Mouse (Mus musculus) hindbrain, embryonic 15.5 days (tissue): Measurements from ENCODE around the gene Hist1h1c. TPM values are rescaled to one million over a fixed set of nuclear protein-coding genes. Genes with fewer than 3 reads are reported as not detected.
"Not testable (repeated sequence)": the region's sequence is repeated elsewhere in the genome, so short reads cannot be mapped to it uniquely, and the experiment has no call there.

Experiments used
- ATAC-seq: fragments of 200-750 bp; cut with Nextera tagmentation; 2 replicates; pipeline ENCODE4 v1.8.0; 2017; ENCODE audit warnings: low read depth, moderate number of reproducible peaks, moderate TSS enrichment; ENCODE audit not compliant: low FRiP score
- H3K27ac ChIP-seq: fragments of 300-500 bp; sonication (generic); replicated peaks from 2 replicates; pipeline ENCODE4 v1.5.1; 2015; ENCODE audit warnings: mild to moderate bottlenecking, inconsistent platforms
- H3K27me3 ChIP-seq: fragments of 300-500 bp; sonication (generic); 2 replicates; pipeline ENCODE4 v1.6.1; 2015; ENCODE audit warnings: control low read depth, inconsistent platforms
- H3K36me3 ChIP-seq: fragments of 300-500 bp; sonication (generic); 2 replicates; pipeline ENCODE4 v1.6.1; 2015; ENCODE audit warnings: control low read depth, inconsistent platforms
- H3K4me1 ChIP-seq: fragments of 300-500 bp; sonication (generic); replicated peaks from 2 replicates; pipeline ENCODE4 v1.6.1; 2015; ENCODE audit warnings: control low read depth, inconsistent platforms
- H3K4me2 ChIP-seq: fragments of 300-500 bp; sonication (generic); 2 replicates; pipeline ENCODE4 v1.6.1; 2015; ENCODE audit warnings: moderate library complexity, mild to moderate bottlenecking, inconsistent platforms
- H3K4me3 ChIP-seq: fragments of 300-500 bp; sonication (generic); 2 replicates; pipeline ENCODE4 v1.5.1; 2015; ENCODE audit warnings: mild to moderate bottlenecking, inconsistent platforms
- H3K9ac ChIP-seq: fragments of 300-500 bp; sonication (generic); 2 replicates; pipeline ENCODE4 v1.6.1; 2015; ENCODE audit warnings: inconsistent platforms
- H3K9me3 ChIP-seq: fragments of 300-500 bp; sonication (generic); 2 replicates; pipeline ENCODE4 v1.6.1; 2016; ENCODE audit warnings: control low read depth, inconsistent platforms
- WGBS: fragments of 180-500 bp; shearing (Covaris S2); methylation state at CpG from one replicate; pipeline ENCODE4 v1.1.7; 2015; 5-methylcytosine and 5-hydroxymethylcytosine counted together
- polyA plus RNA-seq: library from polyadenylated mRNA; unstranded; fragments of >200 nt; fragmentation: Nextera tagmentation; extraction: Ambion mirVana; gene quantifications from 2 replicates; pipeline ENCODE4 v1.2.1, GENCODE M21; 2015

Hist1h1c gene
- polyA plus RNA-seq, 1 experiment from 2014 or later, result 7.7 TPM

GRCm38 (mm10) chr13:23760240-23760971 lies 21.8 kb downstream of the Hist1h1c start:
- ATAC-seq, result peak; percentile 21; the same call in 1 of the 2 replicates
- Histone ChIP-seq H3K4me3 (peak overlapping the region; percentile 56), H3K4me1 (peaks cover 37% of the 10 kb centered on the region), H3K9me3 (no peaks in the 10 kb centered on the region), H3K27me3 (no peaks in the 10 kb centered on the region), H3K36me3 (no peaks in the 10 kb centered on the region), H3K4me2 (peak overlapping the region; percentile 87), H3K27ac (peak overlapping the region; percentile 87), H3K9ac (peak overlapping the region; percentile 50)
- 2% methylated on average over 22 of the region's 27 CpGs for WGBS

- ATAC-seq, result peak; percentile 84
- H3K36me3 ChIP-seq, result no peaks in the 10 kb centered on the region
- H3K4me3 ChIP-seq, result peak within 1 kb of the TSS; percentile 56
- H3K9ac ChIP-seq, result peak within 1 kb of the TSS; percentile 50
- WGBS, result under 1% methylated on average over 68 of the region's 72 CpGs
- peaks cover 37% of the 10 kb centered on the region for H3K4me1 ChIP-seq
- H3K27ac ChIP-seq, result peak within 1 kb of the TSS; percentile 87
- peak within 1 kb of the TSS; percentile 87 for H3K4me2 ChIP-seq
- no peaks in the 10 kb centered on the region for H3K27me3 ChIP-seq
- H3K9me3 ChIP-seq, result no peaks in the 10 kb centered on the region
Observed at GRCm38 (mm10) chr13:23760972-23761864, 22.6 kb downstream of the Hist1h1c start, which contains the start of gene Hist1h4a. Gene Hist1h4a, minus strand, starts transcription at chr13:23761230.

- WGBS, result under 1% methylated on average over 36 of the region's 52 CpGs
- H3K4me1 ChIP-seq, result peaks cover 36% of the 10 kb centered on the region
- peak within 1 kb of the TSS; percentile 56 for H3K4me3 ChIP-seq
- not testable (repeated sequence) for H3K36me3 ChIP-seq, H3K9me3 ChIP-seq, H3K27me3 ChIP-seq
- H3K4me2 ChIP-seq, result peak within 1 kb of the TSS; percentile 87
- peak within 1 kb of the TSS; percentile 87 for H3K27ac ChIP-seq
- peak; percentile 72 for ATAC-seq
- peak within 1 kb of the TSS; percentile 35 for H3K9ac ChIP-seq
Observed at GRCm38 (mm10) chr13:23761871-23762821, 23.5 kb downstream of the Hist1h1c start, which contains the start of gene Hist1h3a. Gene Hist1h3a, minus strand, starts transcription at chr13:23762386.

GRCm38 (mm10) chr13:23763242-23763585 lies 24.6 kb downstream of the Hist1h1c start:
- Histone ChIP-seq H3K36me3 (no peaks in the 10 kb centered on the region), H3K9me3 (no peaks in the 10 kb centered on the region), H3K27ac (peak overlapping the region; percentile 87), H3K4me2 (peak overlapping the region; percentile 87), H3K9ac (no peak overlapping the region), H3K4me3 (peak overlapping the region; percentile 56), H3K27me3 (no peaks in the 10 kb centered on the region), H3K4me1 (peaks cover 31% of the 10 kb centered on the region)
- ATAC-seq, result no peak
- WGBS, result under 1% methylated on average over 10 of the region's 10 CpGs

- Histone ChIP-seq H3K9ac (peak within 1 kb of the TSS; percentile 61), H3K9me3 (no peaks in the 10 kb centered on the region), H3K4me3 (peak within 1 kb of the TSS; percentile 56), H3K27ac (peak within 1 kb of the TSS; percentile 87), H3K4me2 (peak within 1 kb of the TSS; percentile 87), H3K27me3 (no peaks in the 10 kb centered on the region), H3K4me1 (peaks cover 31% of the 10 kb centered on the region), H3K36me3 (no peaks in the 10 kb centered on the region)
- ATAC-seq, result peak; percentile 82
- 3% methylated on average over 34 of the region's 34 CpGs for WGBS
Observed at GRCm38 (mm10) chr13:23763586-23764323, 25.1 kb downstream of the Hist1h1c start, which contains the start of gene Hist1h1a. Gene Hist1h1a, plus strand, starts transcription at chr13:23763666.

GRCm38 (mm10) chr13:23764324-23765171 lies 25.9 kb downstream of the Hist1h1c start:
- Histone ChIP-seq H3K4me2 (peak overlapping the region; percentile 87), H3K27me3 (no peaks in the 10 kb centered on the region), H3K4me3 (peak overlapping the region; percentile 56), H3K4me1 (peaks cover 31% of the 10 kb centered on the region), H3K9me3 (no peaks in the 10 kb centered on the region), H3K9ac (peak overlapping the region; percentile 61; the same call in 1 of the 2 replicates), H3K36me3 (no peaks in the 10 kb centered on the region), H3K27ac (peak overlapping the region; percentile 87)
- no peak for ATAC-seq
- 35% methylated on average over 12 of the region's 12 CpGs for WGBS

- peaks cover 26% of the 10 kb centered on the region for H3K4me1 ChIP-seq
- no peak overlapping the region for H3K4me2 ChIP-seq
- H3K4me3 ChIP-seq, result no peak overlapping the region
- H3K27me3 ChIP-seq, result no peaks in the 10 kb centered on the region
- no peaks in the 10 kb centered on the region for H3K9me3 ChIP-seq
- ATAC-seq, result no peak
- no peak overlapping the region for H3K27ac ChIP-seq
- H3K36me3 ChIP-seq, result no peaks in the 10 kb centered on the region
- H3K9ac ChIP-seq, result no peak overlapping the region
- 74% methylated on average over 1 of the region's 1 CpGs for WGBS
Observed at GRCm38 (mm10) chr13:23765172-23765513, 26.5 kb downstream of the Hist1h1c start.

- no peaks in the 10 kb centered on the region for H3K36me3 ChIP-seq
- H3K4me2 ChIP-seq, result no peak overlapping the region
- ATAC-seq, result no peak
- H3K27me3 ChIP-seq, result no peaks in the 10 kb centered on the region
- H3K9me3 ChIP-seq, result no peaks in the 10 kb centered on the region
- H3K9ac ChIP-seq, result no peak overlapping the region
- no peak overlapping the region for H3K4me3 ChIP-seq
- no peak overlapping the region for H3K27ac ChIP-seq
- peaks cover 17% of the 10 kb centered on the region for H3K4me1 ChIP-seq
Observed at GRCm38 (mm10) chr13:23766772-23767171, 28.2 kb downstream of the Hist1h1c start.

- Histone ChIP-seq H3K9ac (no peak overlapping the region), H3K4me3 (no peak overlapping the region), H3K4me2 (no peak overlapping the region), H3K27me3 (no peaks in the 10 kb centered on the region), H3K27ac (no peak overlapping the region), H3K4me1 (peaks cover 11% of the 10 kb centered on the region), H3K36me3 (no peaks in the 10 kb centered on the region), H3K9me3 (no peaks in the 10 kb centered on the region)
- 62% methylated on average over 5 of the region's 5 CpGs for WGBS
- ATAC-seq, result no peak
Observed at GRCm38 (mm10) chr13:23768834-23769397, 30.3 kb downstream of the Hist1h1c start.

GRCm38 (mm10) chr13:23769613-23770012 lies 31.0 kb downstream of the Hist1h1c start, which contains the start of gene Trim38:
Gene Trim38, plus strand, starts transcription at chr13:23769913.
- H3K36me3 ChIP-seq, H3K27me3 ChIP-seq, H3K27ac ChIP-seq, ATAC-seq, H3K4me2 ChIP-seq, H3K4me1 ChIP-seq, H3K9ac ChIP-seq, H3K9me3 ChIP-seq, H3K4me3 ChIP-seq: not testable (repeated sequence)
- WGBS, result 89% methylated on average over 2 of the region's 2 CpGs
